Mouse (Mus musculus) lung, embryonic 16.5 days (tissue): ENCODE results near the gene Cdc25b. TPM values are rescaled to one million over a fixed set of nuclear protein-coding genes. Genes with fewer than 3 reads are reported as not detected.
A peak's percentile ranks its signal among the peaks of the same experiment; 100 is the strongest.

Experiments used
- ATAC-seq: fragments of 200-750 bp; cut with Nextera tagmentation; 2 replicates; pipeline ENCODE4 v1.8.0; 2017; ENCODE audit warnings: low read depth, mild to moderate bottlenecking, moderate library complexity
- H3K27ac ChIP-seq: fragments of 300-500 bp; sonication (generic); 2 replicates; pipeline ENCODE4 v1.5.1; 2014; ENCODE audit warnings: mild to moderate bottlenecking, control low read depth, low read length
- H3K27me3 ChIP-seq: fragments of 300-500 bp; sonication (generic); 2 replicates; pipeline ENCODE4 v1.6.1; 2014; ENCODE audit warnings: low read depth, low read length, mixed read lengths; ENCODE audit not compliant: control insufficient read depth, insufficient read depth
- H3K36me3 ChIP-seq: fragments of 300-500 bp; sonication (generic); 2 replicates; pipeline ENCODE4 v1.6.1; 2014; ENCODE audit warnings: low read length; ENCODE audit not compliant: control insufficient read depth, insufficient read depth
- H3K4me1 ChIP-seq: fragments of 300-500 bp; sonication (generic); replicated peaks from 2 replicates; pipeline ENCODE4 v1.6.1; 2014; ENCODE audit warnings: low read length, mixed read lengths; ENCODE audit not compliant: control insufficient read depth, insufficient read depth
- H3K4me2 ChIP-seq: fragments of 300-500 bp; sonication (generic); 2 replicates; pipeline ENCODE4 v1.6.1; 2014; ENCODE audit warnings: low read depth, low read length, control low read depth
- H3K4me3 ChIP-seq: fragments of 300-500 bp; sonication (generic); 2 replicates; pipeline ENCODE4 v1.5.1; 2014; ENCODE audit warnings: mild to moderate bottlenecking, low read length, control low read depth
- H3K9ac ChIP-seq: fragments of 300-500 bp; sonication (generic); 2 replicates; pipeline ENCODE4 v1.6.1; 2014; ENCODE audit warnings: low read length, control low read depth
- H3K9me3 ChIP-seq: fragments of 300-500 bp; sonication (generic); 2 replicates; pipeline ENCODE4 v1.6.1; 2016; ENCODE audit warnings: low read length; ENCODE audit not compliant: control insufficient read depth
- WGBS: fragments of 180-500 bp; shearing (Covaris S2); extraction: QIAGEN DNeasy Blood & Tissue Kit; methylation state at CpG from one replicate; pipeline ENCODE4 v1.1.7; 2014; 5-methylcytosine and 5-hydroxymethylcytosine counted together
- polyA plus RNA-seq: library from polyadenylated mRNA; unstranded; fragments of >200 nt; fragmentation: Nextera tagmentation; extraction: Ambion mirVana; gene quantifications from 2 replicates; pipeline ENCODE4 v1.2.1, GENCODE M21; 2015

Gene Cdc25b
- polyA plus RNA-seq: 61.0 TPM in 2 replicates

DNA sequence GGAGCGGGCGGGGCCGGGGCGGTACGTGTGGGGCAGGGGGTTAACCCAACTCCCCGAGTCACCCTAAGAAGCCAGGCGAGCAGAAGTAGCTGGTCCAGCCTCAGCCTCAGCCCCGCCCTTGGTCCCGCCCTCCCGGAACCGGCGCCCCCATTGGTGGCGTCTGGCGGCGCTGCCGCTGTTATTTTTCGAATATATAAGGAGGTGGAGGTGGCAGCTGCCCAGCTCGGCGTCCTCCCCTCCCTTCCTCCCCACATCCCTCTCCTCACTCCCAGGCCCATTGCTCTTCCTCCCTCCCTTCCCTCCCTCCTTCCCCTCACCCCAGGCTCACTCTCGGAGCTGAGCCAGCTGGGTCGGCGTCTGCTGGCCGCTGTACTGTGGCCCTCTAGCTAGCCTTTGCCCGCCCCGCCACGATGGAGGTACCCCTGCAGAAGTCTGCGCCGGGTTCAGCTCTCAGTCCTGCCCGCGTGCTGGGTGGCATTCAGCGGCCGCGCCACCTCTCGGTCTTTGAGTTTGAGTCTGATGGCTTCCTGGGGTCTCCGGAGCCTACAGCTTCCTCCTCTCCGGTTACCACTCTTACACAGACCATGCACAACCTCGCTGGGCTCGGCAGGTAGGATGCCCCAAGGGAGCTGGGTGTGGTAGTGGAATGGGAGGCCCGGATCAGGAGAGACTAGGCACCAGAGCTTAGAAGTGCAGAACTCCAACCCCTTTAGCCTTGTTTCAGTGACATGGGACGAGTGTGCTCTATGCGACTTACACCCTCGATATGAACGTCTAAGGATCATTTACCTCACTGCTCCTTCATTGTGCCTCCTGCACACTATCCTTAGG, at the start of gene Cdc25b, which contains the start of gene Spef1:
TSS of gene Cdc25b (plus strand) at position 179 of the 831 bp plus-strand sequence.
TSS of gene Spef1 (minus strand) at position 512 of the 831 bp plus-strand sequence.
- peak within 1 kb of the TSS; percentile 77 for H3K27ac ChIP-seq
- H3K27me3 ChIP-seq: no peaks in the 10 kb centered on the region; the same call in 1 of the 2 replicates
- H3K4me3 ChIP-seq: peak within 1 kb of the TSS; percentile 78
- H3K9me3 ChIP-seq: no peaks in the 10 kb centered on the region
- H3K4me1 ChIP-seq: peaks cover 24% of the 10 kb centered on the region
- peak within 1 kb of the TSS; percentile 87 for H3K9ac ChIP-seq
- peak within 1 kb of the TSS; percentile 73 for H3K4me2 ChIP-seq
- H3K36me3 ChIP-seq: peaks cover 7% of the 10 kb centered on the region
- under 1% methylated on average over 42 of the region's 43 CpGs for WGBS
- peak; percentile 94 for ATAC-seq

DNA sequence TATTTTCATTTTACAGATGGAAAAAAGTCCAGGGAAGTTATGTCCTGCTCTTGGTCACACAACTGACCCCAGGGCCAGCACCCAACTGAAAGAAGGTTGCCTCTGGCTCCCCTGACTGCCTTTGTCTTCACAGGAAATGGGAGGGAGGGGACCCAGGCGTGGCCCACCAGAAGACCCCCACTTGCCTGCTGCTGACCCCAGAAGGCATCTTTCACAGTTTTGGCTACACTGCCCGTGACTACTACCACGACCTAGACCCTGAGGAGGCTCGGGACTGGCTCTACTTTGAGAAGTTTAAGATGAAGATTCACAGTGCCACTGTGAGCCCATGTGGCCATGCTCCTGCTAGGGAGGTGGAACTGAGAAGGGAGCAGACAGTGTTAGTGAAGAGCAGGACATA, 48.5 kb upstream of the Cdc25b start:
- 79% methylated on average over 4 of the region's 4 CpGs for WGBS
- Histone ChIP-seq H3K9ac (no peak overlapping the region), H3K9me3 (no peaks in the 10 kb centered on the region), H3K27me3 (no peaks in the 10 kb centered on the region), H3K4me3 (no peak overlapping the region), H3K36me3 (peaks cover 17% of the 10 kb centered on the region), H3K4me1 (peaks cover 14% of the 10 kb centered on the region), H3K27ac (no peak overlapping the region; the same call in 1 of the 2 replicates), H3K4me2 (no peak overlapping the region)
- ATAC-seq: no peak

DNA sequence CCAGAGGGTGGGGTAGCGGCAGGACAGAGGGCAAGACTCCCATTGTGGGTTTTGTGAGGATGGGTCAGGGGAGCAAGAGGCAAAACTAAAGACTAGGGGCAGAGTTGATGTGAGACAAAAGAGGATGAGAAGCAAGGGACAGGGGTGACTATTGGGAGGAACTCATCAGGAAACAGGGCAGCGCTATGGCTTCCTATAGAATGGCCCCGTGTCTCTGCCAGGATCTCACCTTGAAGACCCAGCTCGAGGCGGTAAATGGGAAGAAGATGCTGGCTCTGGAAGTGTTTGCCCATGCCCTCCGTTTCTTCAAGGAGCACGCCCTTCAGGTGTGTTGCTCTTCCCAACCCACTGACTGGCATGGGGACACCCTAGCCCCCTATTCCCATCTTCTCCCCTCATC, 48.0 kb upstream of the Cdc25b start:
- Histone ChIP-seq H3K9me3 (no peaks in the 10 kb centered on the region), H3K4me1 (peaks cover 14% of the 10 kb centered on the region), H3K27me3 (no peaks in the 10 kb centered on the region), H3K4me2 (no peak overlapping the region), H3K9ac (no peak overlapping the region), H3K36me3 (peaks cover 22% of the 10 kb centered on the region), H3K27ac (no peak overlapping the region), H3K4me3 (no peak overlapping the region)
- ATAC-seq: no peak
- 90% methylated on average over 7 of the region's 7 CpGs for WGBS

DNA sequence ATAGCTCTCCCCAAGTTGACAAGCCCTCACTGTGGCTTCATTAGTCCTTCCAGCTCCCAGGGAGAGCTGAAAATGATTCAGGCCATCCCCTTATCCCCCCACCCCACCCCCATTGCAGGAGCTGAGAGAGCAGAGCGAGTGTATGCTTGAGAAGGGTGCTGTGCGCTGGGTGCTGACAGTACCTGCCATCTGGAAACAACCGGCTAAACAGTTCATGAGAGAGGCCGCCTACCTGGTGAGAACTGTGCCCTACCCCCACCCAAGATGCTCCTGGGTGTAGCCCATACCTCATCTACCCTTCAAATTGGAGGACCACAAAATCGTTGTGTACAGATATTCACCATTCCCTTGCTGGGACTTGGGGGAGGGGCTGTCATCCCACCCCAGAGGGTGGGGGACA, 47.5 kb upstream of the Cdc25b start:
- no peak for ATAC-seq
- H3K9ac ChIP-seq: no peak overlapping the region
- no peak overlapping the region for H3K27ac ChIP-seq
- no peaks in the 10 kb centered on the region for H3K27me3 ChIP-seq
- H3K9me3 ChIP-seq: no peaks in the 10 kb centered on the region
- H3K4me2 ChIP-seq: no peak overlapping the region
- H3K36me3 ChIP-seq: peaks cover 24% of the 10 kb centered on the region
- no peak overlapping the region for H3K4me3 ChIP-seq
- peaks cover 14% of the 10 kb centered on the region for H3K4me1 ChIP-seq
- 86% methylated on average over 5 of the region's 5 CpGs for WGBS

DNA sequence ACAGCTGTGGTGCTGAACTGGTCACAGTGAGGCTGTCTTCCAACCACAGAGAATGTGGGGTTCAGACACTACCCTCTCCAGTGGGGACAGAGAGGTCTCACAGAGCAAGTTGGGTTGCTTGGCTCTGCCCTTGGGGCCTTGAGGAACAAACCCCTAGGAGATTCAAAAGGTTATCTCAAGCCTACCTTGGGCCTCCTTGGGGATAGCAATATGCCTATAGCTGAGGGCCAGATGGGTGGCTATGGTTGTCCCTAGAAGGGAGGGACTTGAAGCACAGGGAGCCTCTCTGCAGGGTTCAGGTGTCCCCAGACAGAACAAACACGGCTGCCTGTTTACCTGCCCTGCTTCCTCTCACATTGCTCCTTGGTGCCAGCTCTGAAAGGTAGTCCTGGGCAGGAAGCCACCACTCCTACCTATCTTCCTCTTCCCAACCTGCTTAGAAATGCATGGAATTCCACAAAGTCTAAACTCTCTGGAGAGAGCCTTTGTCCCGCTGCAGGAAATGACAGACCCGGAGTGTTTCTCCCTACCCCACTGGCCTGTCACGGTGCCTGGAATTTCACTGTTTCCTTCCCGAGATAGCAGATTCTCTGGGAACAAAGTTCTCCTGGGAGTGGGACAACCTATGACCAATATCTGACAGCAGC, 46.7 kb upstream of the Cdc25b start:
- peak; percentile 51 for ATAC-seq
- WGBS: 14% methylated on average over 5 of the region's 5 CpGs
- Histone ChIP-seq H3K36me3 (peaks cover 29% of the 10 kb centered on the region), H3K4me1 (peaks cover 14% of the 10 kb centered on the region), H3K9ac (no peak overlapping the region), H3K4me3 (no peak overlapping the region), H3K27me3 (no peaks in the 10 kb centered on the region), H3K9me3 (no peaks in the 10 kb centered on the region), H3K4me2 (no peak overlapping the region), H3K27ac (peak overlapping the region; percentile 87)

DNA sequence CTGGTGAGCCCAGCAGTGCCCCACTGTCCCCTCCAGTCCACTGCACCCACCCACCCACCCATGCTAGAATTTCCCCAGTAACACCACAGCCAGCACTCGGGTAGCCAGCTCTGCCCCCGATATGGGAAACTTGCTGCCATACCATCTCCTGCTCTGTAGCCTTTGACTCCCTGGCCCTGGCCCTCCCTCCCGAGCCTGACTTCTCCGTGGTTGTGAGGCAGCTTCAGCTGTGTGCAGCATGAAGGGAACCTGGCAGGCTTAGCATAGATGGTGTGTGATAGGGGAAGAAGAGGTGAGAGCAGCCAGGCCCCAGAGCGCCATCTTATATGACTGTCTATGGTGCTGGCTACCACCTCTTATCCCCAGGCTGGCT, 46.2 kb upstream of the Cdc25b start:
- Histone ChIP-seq H3K36me3 (peaks cover 29% of the 10 kb centered on the region), H3K4me1 (peaks cover 14% of the 10 kb centered on the region), H3K9ac (peak overlapping the region; percentile 34; the same call in 1 of the 2 replicates), H3K27ac (peak overlapping the region; percentile 87), H3K9me3 (no peaks in the 10 kb centered on the region), H3K4me2 (no peak overlapping the region), H3K27me3 (no peaks in the 10 kb centered on the region), H3K4me3 (no peak overlapping the region)
- 55% methylated on average over 5 of the region's 5 CpGs for WGBS
- ATAC-seq: no peak

DNA sequence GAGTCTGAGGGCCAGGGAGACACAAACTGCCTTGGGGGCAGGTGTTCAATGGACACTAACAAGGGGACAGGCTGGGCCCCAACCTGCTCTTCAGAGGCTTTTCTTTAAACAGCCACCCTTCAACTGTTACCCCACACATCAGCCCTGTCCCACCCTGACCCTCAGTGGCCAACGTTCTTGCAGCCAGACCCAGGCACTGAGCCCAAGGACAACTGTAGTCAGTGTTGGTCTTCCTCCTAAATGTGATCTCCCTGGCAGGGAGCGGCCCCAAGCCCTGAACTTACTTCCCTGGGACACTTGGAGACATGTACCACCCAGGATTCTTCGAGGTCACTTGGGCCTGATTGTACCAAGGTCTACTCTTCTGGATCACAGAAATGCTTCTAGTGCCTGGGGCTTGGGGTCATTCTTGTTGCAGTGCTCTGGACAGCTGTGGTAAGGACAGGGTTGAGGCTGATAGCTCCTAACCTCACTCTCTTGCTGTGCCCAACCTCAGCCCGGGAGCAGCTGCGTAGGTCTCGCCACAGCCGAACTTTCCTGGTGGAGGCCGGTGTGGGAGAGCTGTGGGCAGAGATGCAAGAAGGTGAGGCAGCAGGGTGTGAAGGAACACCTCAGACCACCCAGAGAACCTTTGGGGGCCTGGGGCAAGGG, 45.3 kb upstream of the Cdc25b start:
- WGBS: 91% methylated on average over 8 of the region's 8 CpGs
- Histone ChIP-seq H3K27ac (no peak overlapping the region), H3K4me2 (no peak overlapping the region), H3K4me3 (no peak overlapping the region), H3K27me3 (no peaks in the 10 kb centered on the region), H3K4me1 (peaks cover 14% of the 10 kb centered on the region), H3K9ac (no peak overlapping the region), H3K36me3 (peaks cover 28% of the 10 kb centered on the region), H3K9me3 (no peaks in the 10 kb centered on the region)
- ATAC-seq: no peak

DNA sequence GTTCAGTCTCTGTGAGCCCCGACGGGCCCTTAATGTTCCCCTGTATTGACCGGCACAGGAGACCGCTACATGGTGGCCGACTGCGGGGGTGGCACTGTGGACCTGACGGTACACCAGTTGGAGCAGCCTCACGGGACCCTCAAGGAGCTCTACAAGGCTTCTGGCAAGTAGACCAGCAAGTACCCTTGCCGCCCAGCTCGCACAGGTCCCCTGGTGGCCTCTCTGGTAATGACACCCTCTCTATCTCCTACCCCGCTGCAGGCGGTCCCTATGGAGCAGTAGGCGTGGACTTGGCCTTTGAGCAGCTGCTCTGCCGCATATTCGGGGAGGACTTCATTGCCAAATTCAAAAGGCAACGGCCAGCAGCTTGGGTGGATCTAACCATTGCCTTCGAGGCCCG, 44.2 kb upstream of the Cdc25b start:
- Histone ChIP-seq H3K9ac (no peak overlapping the region), H3K27ac (no peak overlapping the region), H3K36me3 (peaks cover 27% of the 10 kb centered on the region), H3K27me3 (no peaks in the 10 kb centered on the region), H3K4me3 (no peak overlapping the region), H3K4me2 (0 out of 2 replicates have a peak overlapping the region, but pooled peaks have one; percentile 24), H3K9me3 (no peaks in the 10 kb centered on the region), H3K4me1 (peaks cover 14% of the 10 kb centered on the region)
- ATAC-seq: peak; percentile 74
- 30% methylated on average over 18 of the region's 18 CpGs for WGBS
